Mouse (Mus musculus) forebrain, embryonic 14.5 days (tissue): ENCODE data around the gene BC003965. TPM values are rescaled to one million over a fixed set of nuclear protein-coding genes. Genes with fewer than 3 reads are reported as not detected.
"Not testable (repeated sequence)": the region's sequence is repeated elsewhere in the genome, so short reads cannot be mapped to it uniquely, and the experiment has no call there.

ENCODE experiments used
- ATAC-seq: fragments of 200-750 bp; cut with Nextera tagmentation; 2 replicates; pipeline ENCODE4 v1.8.0; 2017; ENCODE audit warnings: mild to moderate bottlenecking, moderate library complexity
- DNase-seq: peaks from one replicate; pipeline ENCODE4 v3.0.0-alpha.2; 2015; ENCODE audit warnings: low spot score
- H3K27ac ChIP-seq: fragments of 300-500 bp; sonication (generic); 2 replicates; pipeline ENCODE4 v1.5.1; 2014; ENCODE audit warnings: low read depth, mild to moderate bottlenecking, control low read depth, low read length, moderate library complexity
- H3K27me3 ChIP-seq: fragments of 300-500 bp; sonication (generic); replicated peaks from 2 replicates; pipeline ENCODE4 v1.6.1; 2014; ENCODE audit warnings: low read length, control low read depth, mixed read lengths; ENCODE audit not compliant: control insufficient read depth, insufficient read depth
- H3K36me3 ChIP-seq: fragments of 300-500 bp; sonication (generic); 2 replicates; pipeline ENCODE4 v1.6.1; 2014; ENCODE audit warnings: low read length, control low read depth; ENCODE audit not compliant: control insufficient read depth, insufficient read depth
- H3K4me1 ChIP-seq: fragments of 300-500 bp; sonication (generic); 2 replicates; pipeline ENCODE4 v1.6.1; 2014; ENCODE audit warnings: antibody characterized with exemption, low read length, control low read depth; ENCODE audit not compliant: control insufficient read depth, insufficient read depth
- H3K4me2 ChIP-seq: fragments of 300-500 bp; sonication (generic); 2 replicates; pipeline ENCODE4 v1.6.1; 2014; ENCODE audit warnings: mild to moderate bottlenecking, control low read depth, low read length
- H3K4me3 ChIP-seq: fragments of 300-500 bp; sonication (generic); 2 replicates; pipeline ENCODE4 v1.5.1; 2014; ENCODE audit warnings: low read depth, low read length, control low read depth
- H3K9ac ChIP-seq: fragments of 300-500 bp; sonication (generic); 2 replicates; pipeline ENCODE4 v1.6.1; 2014; ENCODE audit warnings: mild to moderate bottlenecking, low read length, control low read depth, moderate library complexity
- H3K9me3 ChIP-seq: fragments of 300-500 bp; sonication (generic); replicated peaks from 2 replicates; pipeline ENCODE4 v1.6.1; 2016; ENCODE audit warnings: low read length, control low read depth, mixed read lengths; ENCODE audit not compliant: control insufficient read depth
- WGBS: fragments of 180-500 bp; shearing (Covaris S2); extraction: QIAGEN DNeasy Blood & Tissue Kit; methylation state at CpG from one replicate; pipeline ENCODE4 v1.1.7; 2014; 5-methylcytosine and 5-hydroxymethylcytosine counted together
- polyA plus RNA-seq: library from polyadenylated mRNA; unstranded; fragments of >200 nt; fragmentation: Nextera tagmentation; extraction: Ambion mirVana; gene quantifications from 2 replicates; pipeline ENCODE4 v1.2.1, GENCODE M21; 2014

BC003965 gene
- polyA plus RNA-seq, 1 experiment from 2014 or later, result 39.6 TPM

DNA sequence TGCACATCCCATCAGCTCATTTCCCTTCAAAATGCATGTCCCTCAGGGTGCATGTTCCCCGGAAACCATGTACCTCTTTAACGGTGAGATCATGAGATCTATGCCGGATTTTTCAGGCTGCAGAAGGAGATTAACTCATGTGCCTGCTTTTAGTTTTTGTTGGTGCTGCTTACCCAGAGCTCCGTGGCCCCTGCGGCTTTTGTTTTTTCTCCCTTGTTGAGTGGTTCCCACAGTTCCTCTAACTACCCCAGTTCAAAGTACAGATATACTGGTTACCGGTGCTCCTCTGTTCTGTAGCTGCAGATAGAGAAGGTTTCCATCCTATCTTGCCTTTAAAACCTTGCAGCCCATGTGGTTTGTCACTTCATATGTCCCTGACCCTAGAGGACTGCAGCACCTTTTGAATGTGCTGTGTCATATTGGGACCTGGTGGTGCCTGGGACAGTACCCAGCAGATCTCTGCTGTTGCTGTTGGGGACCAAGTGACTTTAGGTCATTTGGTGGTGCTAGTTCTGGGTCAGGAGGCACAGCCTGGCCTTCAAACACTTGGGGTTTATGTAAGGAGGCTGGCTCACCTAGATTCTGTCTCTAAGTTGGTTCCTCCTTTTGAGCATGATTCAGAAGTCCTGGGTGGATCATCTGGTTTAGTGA is 38.7 kb downstream of the BC003965 start:
- WGBS, result 27% methylated on average over 6 of the region's 6 CpGs
- no peak overlapping the region for H3K4me3 ChIP-seq
- H3K9me3 ChIP-seq, result no peaks in the 10 kb centered on the region
- H3K27ac ChIP-seq, result 0 out of 2 replicates have a peak overlapping the region, but pooled peaks have one; percentile 9
- ATAC-seq (no peak), DNase-seq (no peak)
- no peaks in the 10 kb centered on the region for H3K27me3 ChIP-seq
- H3K9ac ChIP-seq, result no peak overlapping the region
- H3K4me1 ChIP-seq, result no peaks in the 10 kb centered on the region
- H3K4me2 ChIP-seq, result peak overlapping the region; percentile 53; the same call in 1 of the 2 replicates
- H3K36me3 ChIP-seq, result peaks cover 28% of the 10 kb centered on the region

GRCm38 (mm10) chr17:25224586-25225222 is 40.4 kb downstream of the BC003965 start:
- 91% methylated on average over 7 of the region's 7 CpGs for WGBS
- DNase-seq (no peak), ATAC-seq (no peak)
- H3K9ac ChIP-seq, result no peak overlapping the region
- H3K9me3 ChIP-seq, result no peaks in the 10 kb centered on the region
- H3K36me3 ChIP-seq, result peaks cover 26% of the 10 kb centered on the region
- H3K27me3 ChIP-seq, result no peaks in the 10 kb centered on the region
- H3K27ac ChIP-seq, result no peak overlapping the region
- H3K4me3 ChIP-seq, result no peak overlapping the region
- H3K4me1 ChIP-seq, result no peaks in the 10 kb centered on the region
- H3K4me2 ChIP-seq, result no peak overlapping the region

DNA sequence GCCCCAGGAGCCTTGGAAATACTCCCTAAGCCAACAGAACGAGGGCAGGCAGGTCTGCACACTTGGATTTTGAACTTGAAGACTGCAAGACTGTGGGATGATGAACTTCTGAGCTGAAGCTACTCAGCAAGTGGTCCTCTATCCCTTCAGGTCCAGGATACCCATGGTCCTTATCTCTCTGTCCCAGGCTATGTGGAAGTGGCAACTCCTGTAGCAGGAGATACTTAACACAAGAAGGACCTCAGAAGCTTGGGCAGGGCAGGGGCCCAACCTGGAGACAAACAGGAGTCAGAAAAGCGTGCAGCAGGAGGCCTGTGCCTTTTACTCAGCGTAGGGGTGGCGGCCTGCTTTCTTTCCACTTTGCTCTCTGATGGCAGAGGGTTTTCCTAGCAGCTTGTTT is 41.3 kb downstream of the BC003965 start:
- 86% methylated on average over 4 of the region's 4 CpGs for WGBS

DNA sequence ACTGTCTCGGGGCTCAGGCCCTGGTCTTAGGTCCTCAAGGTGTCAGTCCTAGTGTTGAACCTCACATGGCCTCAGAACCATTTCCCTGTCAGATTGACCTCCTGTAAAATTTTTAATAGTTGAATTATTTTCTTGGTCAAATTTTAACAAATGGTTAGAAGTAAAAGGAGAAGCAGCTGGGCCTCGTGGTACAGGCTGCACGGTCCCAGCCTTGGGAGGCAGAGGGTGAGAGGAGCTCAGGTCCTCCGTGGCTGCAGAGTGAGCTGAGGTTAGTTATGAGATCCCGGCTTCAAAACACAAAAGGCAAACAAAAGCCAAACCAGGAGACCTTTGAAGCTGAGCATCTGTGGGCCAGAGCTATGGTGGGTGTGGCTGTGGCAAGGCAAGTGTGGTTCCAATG is 43.6 kb downstream of the BC003965 start:
- DNase-seq (no peak), ATAC-seq (no peak)
- Histone ChIP-seq H3K9ac (no peak overlapping the region), H3K4me1 (no peaks in the 10 kb centered on the region), H3K9me3 (no peaks in the 10 kb centered on the region), H3K27me3 (no peaks in the 10 kb centered on the region), H3K27ac (no peak overlapping the region), H3K36me3 (peaks cover 32% of the 10 kb centered on the region), H3K4me3 (no peak overlapping the region), H3K4me2 (no peak overlapping the region)
- WGBS, result 86% methylated on average over 5 of the region's 5 CpGs

More for the DNA sequence above, 41.3 kb downstream of the BC003965 start:
- H3K4me2 ChIP-seq, result no peak overlapping the region
- no peak overlapping the region for H3K9ac ChIP-seq
- H3K36me3 ChIP-seq, result peaks cover 26% of the 10 kb centered on the region
- H3K4me3 ChIP-seq, result no peak overlapping the region
- H3K9me3 ChIP-seq, result no peaks in the 10 kb centered on the region
- no peaks in the 10 kb centered on the region for H3K27me3 ChIP-seq
- no peaks in the 10 kb centered on the region for H3K4me1 ChIP-seq
- DNase-seq (no peak), ATAC-seq (no peak)
- no peak overlapping the region for H3K27ac ChIP-seq

DNA sequence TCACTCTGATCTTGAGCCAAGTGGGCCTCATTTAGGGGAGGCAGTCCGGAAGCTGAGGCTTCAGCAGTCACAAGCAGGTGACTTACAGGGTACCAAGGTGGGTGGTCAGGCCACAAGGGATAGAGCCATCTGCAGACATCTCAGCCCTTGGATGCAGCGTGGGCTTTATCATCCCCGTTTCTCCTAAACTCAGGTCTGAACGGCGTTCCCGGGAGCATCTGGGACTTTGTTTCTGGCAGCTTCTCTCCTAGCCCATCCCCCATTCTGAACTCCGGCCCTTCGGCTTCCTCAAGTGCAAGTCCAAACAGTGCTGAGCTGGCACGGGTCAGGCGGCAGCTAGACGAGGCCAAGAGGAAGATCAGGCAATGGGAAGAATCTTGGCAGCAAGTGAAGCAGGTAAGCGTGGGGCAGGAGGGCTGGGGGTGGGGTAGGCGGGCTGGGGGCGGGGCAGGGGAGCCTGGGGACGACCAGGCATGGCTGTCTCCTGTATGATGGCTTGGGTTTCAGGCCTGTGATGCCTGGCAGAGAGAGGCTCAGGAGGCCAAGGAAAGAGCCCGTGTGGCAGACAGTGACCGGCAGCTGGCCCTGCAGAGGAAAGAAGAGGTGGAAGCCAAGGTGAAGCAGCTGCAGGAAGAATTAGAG is 45.8 kb downstream of the BC003965 start:
- not testable (repeated sequence) for H3K4me1 ChIP-seq, H3K4me2 ChIP-seq, H3K4me3 ChIP-seq, H3K27ac ChIP-seq, ATAC-seq, DNase-seq, H3K27me3 ChIP-seq, H3K9ac ChIP-seq, H3K9me3 ChIP-seq
- WGBS, result 78% methylated on average over 15 of the region's 17 CpGs
- peaks cover 41% of the 10 kb centered on the region for H3K36me3 ChIP-seq

GRCm38 (mm10) chr17:25230700-25231099 is 46.3 kb downstream of the BC003965 start:
- ATAC-seq, result no peak
- WGBS, result 100% methylated on average over 3 of the region's 3 CpGs

GRCm38 (mm10) chr17:25231621-25232020 is 47.3 kb downstream of the BC003965 start:
- not testable (repeated sequence) for DNase-seq, H3K4me1 ChIP-seq, H3K27me3 ChIP-seq, H3K9ac ChIP-seq, H3K27ac ChIP-seq, H3K4me3 ChIP-seq, H3K4me2 ChIP-seq, H3K9me3 ChIP-seq
- 91% methylated on average over 4 of the region's 11 CpGs for WGBS
- ATAC-seq, result 0 out of 2 replicates have a peak, but pooled peaks have one; percentile 57
- H3K36me3 ChIP-seq, result peaks cover 48% of the 10 kb centered on the region

More at GRCm38 (mm10) chr17:25230700-25231099, 46.3 kb downstream of the BC003965 start:
- Histone ChIP-seq H3K27me3 (no peaks in the 10 kb centered on the region), H3K4me3 (no peak overlapping the region), H3K9ac (no peak overlapping the region), H3K27ac (no peak overlapping the region), H3K4me1 (no peaks in the 10 kb centered on the region), H3K36me3 (peaks cover 46% of the 10 kb centered on the region), H3K9me3 (no peaks in the 10 kb centered on the region), H3K4me2 (no peak overlapping the region)
- DNase-seq, result no peak

- 85% methylated on average over 9 of the region's 9 CpGs for WGBS
- DNase-seq (no peak), ATAC-seq (no peak)
- H3K4me3 ChIP-seq, result no peak overlapping the region
- H3K9me3 ChIP-seq, result no peaks in the 10 kb centered on the region
- peaks cover 31% of the 10 kb centered on the region for H3K36me3 ChIP-seq
- H3K4me1 ChIP-seq, result peaks cover 6% of the 10 kb centered on the region
- H3K4me2 ChIP-seq, result no peak overlapping the region
- no peak overlapping the region for H3K27ac ChIP-seq
- no peak overlapping the region for H3K9ac ChIP-seq
- no peaks in the 10 kb centered on the region for H3K27me3 ChIP-seq
These were observed 51.3 kb downstream of the BC003965 start for GRCm38 (mm10) chr17:25235635-25236034.
